Mouse (Mus musculus) left cerebral cortex, postnatal 25 days (tissue): ENCODE results near the gene Tmprss15. TPM values are rescaled to one million over a fixed set of nuclear protein-coding genes. Genes with fewer than 3 reads are reported as not detected.

Experiments
- DNase-seq, 2 experiments: peaks; one replicate each; pipeline ENCODE4 v3.0.0; 2022; ENCODE audit warnings: low spot score in 2 of 2, mixed read lengths in 1 of 2
- intact Hi-C: fragments of 180-260 bp; cut with DNase I; formaldehyde crosslinking; loops from one replicate; pipeline ENCODE4 v1.15.1; 2025
- total RNA-seq, 2 experiments: library from RNA; stranded (reverse); gene quantifications; 2 replicates each; pipeline ENCODE4 v1.2.3; 2021

Gene Tmprss15
- total RNA-seq, 2 experiments from 2014 or later: 0.11 TPM; not detected in 1

- intact Hi-C loops: no loop called here
- peak in 1 of 2 experiments; percentile 7 for DNase-seq
Observed at GRCm38 (mm10) chr16:78930382-78931286, 160.3 kb downstream of the Tmprss15 start, which contains the start of gene Chodl. Chodl (plus strand) TSS chr16:78930948.

GRCm38 (mm10) chr16:78922644-78923043, 168.3 kb downstream of the Tmprss15 start:
- intact Hi-C loops: no loop called here
- DNase-seq: no peak

Other genes starting within 250 kb of the Tmprss15 start
- 1 to 10 TPM in 1 of 2 experiments, under 1 TPM in 1; 0.80 to 1.4 TPM for gene Chodl, start 160.1 kb downstream of the Tmprss15 start, total RNA-seq